Mouse (Mus musculus): ENCODE results near the gene Rae1. TPM values are rescaled to one million over a fixed set of nuclear protein-coding genes. Genes with fewer than 3 reads are reported as not detected.
A peak's percentile ranks its signal among the peaks of the same experiment; 100 is the strongest.

The Rae1 gene
- polyA plus RNA-seq, 1 experiment from 2014 or later, result 148 TPM

- ATAC-seq (ENCODE audit: insufficient number of reproducible peaks, insufficient read depth, low FRiP score, low TSS enrichment, low read depth), result no peak
- no peak overlapping the region for H3K27ac ChIP-seq
Observed at GRCm38 (mm10) chr2:173050604-173051382, 50.9 kb downstream of the Rae1 start.

GRCm38 (mm10) chr2:173052881-173053280, 53.0 kb downstream of the Rae1 start:
- no peak for ATAC-seq (ENCODE audit: insufficient number of reproducible peaks, insufficient read depth, low FRiP score, low TSS enrichment, low read depth)
- Histone ChIP-seq H3K9me3 (no peaks in the 10 kb centered on the region), H3K9ac (no peak overlapping the region), H3K4me1 (peaks cover 19% of the 10 kb centered on the region), H3K36me3 (no peaks in the 10 kb centered on the region), H3K27me3 (no peaks in the 10 kb centered on the region), H3K27ac (no peak overlapping the region), H3K4me2 (no peak overlapping the region), H3K4me3 (no peak overlapping the region)
- WGBS, result 83% methylated on average over 8 of the region's 8 CpGs

More at GRCm38 (mm10) chr2:173050604-173051382, 50.9 kb downstream of the Rae1 start:
- no peak overlapping the region for H3K4me2 ChIP-seq
- H3K4me1 ChIP-seq, result peaks cover 18% of the 10 kb centered on the region
- WGBS, result 32% methylated on average over 8 of the region's 8 CpGs
- no peak overlapping the region for H3K4me3 ChIP-seq
- no peaks in the 10 kb centered on the region for H3K36me3 ChIP-seq
- no peak overlapping the region for H3K9ac ChIP-seq
- H3K27me3 ChIP-seq, result no peaks in the 10 kb centered on the region
- H3K9me3 ChIP-seq, result no peaks in the 10 kb centered on the region

- WGBS, result 72% methylated on average over 6 of the region's 6 CpGs
Observed at GRCm38 (mm10) chr2:173053846-173054245, 53.9 kb downstream of the Rae1 start.

GRCm38 (mm10) chr2:173056303-173056881, 56.5 kb downstream of the Rae1 start:
- H3K27me3 ChIP-seq, result no peaks in the 10 kb centered on the region
- H3K27ac ChIP-seq, result no peak overlapping the region
- no peak overlapping the region for H3K4me2 ChIP-seq
- WGBS, result 80% methylated on average over 10 of the region's 10 CpGs
- H3K9ac ChIP-seq, result no peak overlapping the region
- no peaks in the 10 kb centered on the region for H3K36me3 ChIP-seq
- H3K4me1 ChIP-seq, result peaks cover 14% of the 10 kb centered on the region
- no peaks in the 10 kb centered on the region for H3K9me3 ChIP-seq
- no peak overlapping the region for H3K4me3 ChIP-seq
- ATAC-seq (ENCODE audit: insufficient number of reproducible peaks, insufficient read depth, low FRiP score, low TSS enrichment, low read depth), result no peak

More at GRCm38 (mm10) chr2:173053846-173054245, 53.9 kb downstream of the Rae1 start:
- Histone ChIP-seq H3K4me3 (no peak overlapping the region), H3K27ac (no peak overlapping the region), H3K4me2 (no peak overlapping the region), H3K27me3 (no peaks in the 10 kb centered on the region), H3K36me3 (no peaks in the 10 kb centered on the region), H3K9ac (no peak overlapping the region), H3K4me1 (peaks cover 27% of the 10 kb centered on the region), H3K9me3 (no peaks in the 10 kb centered on the region)
- ATAC-seq (ENCODE audit: insufficient number of reproducible peaks, insufficient read depth, low FRiP score, low TSS enrichment, low read depth), result no peak

- Histone ChIP-seq H3K27me3 (no peaks in the 10 kb centered on the region), H3K27ac (no peak overlapping the region), H3K9ac (no peak overlapping the region), H3K4me1 (peaks cover 14% of the 10 kb centered on the region), H3K4me2 (no peak overlapping the region), H3K4me3 (no peak overlapping the region), H3K36me3 (no peaks in the 10 kb centered on the region), H3K9me3 (no peaks in the 10 kb centered on the region)
- ATAC-seq (ENCODE audit: insufficient number of reproducible peaks, insufficient read depth, low FRiP score, low TSS enrichment, low read depth), result no peak
- WGBS, result 79% methylated on average over 11 of the region's 11 CpGs
Observed at GRCm38 (mm10) chr2:173056882-173057315, 57.0 kb downstream of the Rae1 start.

DNA sequence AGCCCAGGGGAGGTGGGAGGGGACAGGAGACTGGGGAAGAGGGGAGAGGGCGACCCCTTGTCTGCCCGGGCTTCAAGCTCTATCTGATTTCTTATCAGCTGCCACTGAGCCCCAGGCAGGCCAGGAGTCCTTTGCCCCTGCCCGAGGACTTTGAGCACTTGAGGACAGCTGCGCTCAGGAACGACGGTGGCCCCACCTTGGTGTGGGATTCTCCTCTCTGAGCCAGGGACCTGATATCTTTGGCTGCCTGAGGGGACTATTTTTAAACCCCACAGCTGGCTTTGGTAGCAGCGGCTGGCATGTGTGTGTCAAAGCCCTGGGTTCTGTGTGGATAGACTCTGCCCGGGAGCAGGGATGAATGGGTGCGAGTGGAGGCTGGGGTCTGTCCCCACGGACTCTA, 57.7 kb downstream of the Rae1 start:
- H3K9me3 ChIP-seq, result no peaks in the 10 kb centered on the region
- H3K27me3 ChIP-seq, result no peaks in the 10 kb centered on the region
- H3K27ac ChIP-seq, result no peak overlapping the region
- 39% methylated on average over 10 of the region's 10 CpGs for WGBS
- H3K36me3 ChIP-seq, result no peaks in the 10 kb centered on the region
- no peak for ATAC-seq (ENCODE audit: insufficient number of reproducible peaks, insufficient read depth, low FRiP score, low TSS enrichment, low read depth)
- H3K4me2 ChIP-seq, result no peak overlapping the region
- peaks cover 14% of the 10 kb centered on the region for H3K4me1 ChIP-seq
- H3K9ac ChIP-seq, result no peak overlapping the region
- no peak overlapping the region for H3K4me3 ChIP-seq

GRCm38 (mm10) chr2:173058263-173058662, 58.3 kb downstream of the Rae1 start:
- Histone ChIP-seq H3K4me2 (no peak overlapping the region), H3K4me3 (no peak overlapping the region), H3K4me1 (peaks cover 14% of the 10 kb centered on the region), H3K27me3 (no peaks in the 10 kb centered on the region), H3K36me3 (no peaks in the 10 kb centered on the region), H3K27ac (no peak overlapping the region), H3K9ac (0 out of 2 replicates have a peak overlapping the region, but pooled peaks have one; percentile 36), H3K9me3 (no peaks in the 10 kb centered on the region)
- no peak for ATAC-seq (ENCODE audit: insufficient number of reproducible peaks, insufficient read depth, low FRiP score, low TSS enrichment, low read depth)
- 32% methylated on average over 11 of the region's 11 CpGs for WGBS

DNA sequence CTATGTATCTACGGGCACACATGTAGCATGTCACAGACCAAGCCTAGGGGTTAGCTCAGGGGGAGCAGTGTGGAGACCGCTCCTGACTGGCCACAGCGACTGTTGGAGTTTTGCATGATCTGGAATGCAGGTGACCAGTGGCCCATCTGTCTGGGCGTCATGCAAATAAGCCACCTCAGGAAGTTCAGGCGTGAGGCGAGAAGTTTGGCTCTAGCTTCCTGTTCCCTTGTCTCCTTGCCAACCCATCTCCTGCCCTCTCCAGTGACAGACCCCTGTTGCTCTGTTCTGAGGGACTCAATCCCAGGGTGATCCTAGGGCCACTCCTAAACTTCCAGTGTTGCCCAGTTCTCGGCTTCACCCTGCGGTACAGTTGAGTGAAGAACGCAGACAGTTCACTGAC, 60.5 kb downstream of the Rae1 start:
- no peaks in the 10 kb centered on the region for H3K9me3 ChIP-seq
- peaks cover 14% of the 10 kb centered on the region for H3K4me1 ChIP-seq
- no peak for ATAC-seq (ENCODE audit: insufficient number of reproducible peaks, insufficient read depth, low FRiP score, low TSS enrichment, low read depth)
- H3K4me3 ChIP-seq, result no peak overlapping the region
- H3K9ac ChIP-seq, result no peak overlapping the region
- no peak overlapping the region for H3K4me2 ChIP-seq
- no peaks in the 10 kb centered on the region for H3K36me3 ChIP-seq
- H3K27me3 ChIP-seq, result no peaks in the 10 kb centered on the region
- H3K27ac ChIP-seq, result no peak overlapping the region
- WGBS, result 85% methylated on average over 9 of the region's 9 CpGs

- no peaks in the 10 kb centered on the region for H3K27me3 ChIP-seq
- ATAC-seq (ENCODE audit: insufficient number of reproducible peaks, insufficient read depth, low FRiP score, low TSS enrichment, low read depth), result no peak
- no peak overlapping the region for H3K9ac ChIP-seq
- no peak overlapping the region for H3K27ac ChIP-seq
- WGBS, result 72% methylated on average over 15 of the region's 15 CpGs
- H3K36me3 ChIP-seq, result no peaks in the 10 kb centered on the region
- no peaks in the 10 kb centered on the region for H3K9me3 ChIP-seq
- no peak overlapping the region for H3K4me2 ChIP-seq
- H3K4me3 ChIP-seq, result no peak overlapping the region
- peaks cover 14% of the 10 kb centered on the region for H3K4me1 ChIP-seq
Observed at GRCm38 (mm10) chr2:173061443-173062351, 61.8 kb downstream of the Rae1 start.

DNA sequence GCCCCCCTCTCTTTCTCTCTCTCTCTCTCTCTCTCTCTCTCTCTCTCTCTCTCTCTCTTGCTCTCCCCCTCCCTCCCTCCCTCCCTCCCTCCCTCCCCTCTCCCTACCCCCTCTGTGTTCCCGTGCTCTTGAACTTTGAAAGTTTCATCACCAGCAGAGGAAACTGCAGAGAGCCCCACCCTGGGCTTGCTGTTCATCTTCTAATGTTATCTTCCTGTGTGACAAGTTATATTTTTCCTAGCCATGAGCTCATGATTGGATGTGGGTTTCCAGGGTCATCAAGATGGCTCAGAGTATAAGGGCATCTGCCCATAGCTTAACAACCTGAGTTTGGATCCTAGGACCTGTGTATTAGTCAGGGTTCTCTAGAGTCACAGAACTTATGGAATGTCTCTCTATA, 63.3 kb downstream of the Rae1 start:
- Histone ChIP-seq H3K36me3 (no peaks in the 10 kb centered on the region), H3K4me3 (no peak overlapping the region), H3K27me3 (no peaks in the 10 kb centered on the region), H3K9me3 (peaks cover 1% of the 10 kb centered on the region; the same call in 1 of the 2 replicates), H3K9ac (no peak overlapping the region), H3K4me1 (peaks cover 4% of the 10 kb centered on the region), H3K27ac (no peak overlapping the region), H3K4me2 (no peak overlapping the region)
- 60% methylated on average over 1 of the region's 1 CpGs for WGBS
- no peak for ATAC-seq (ENCODE audit: insufficient number of reproducible peaks, insufficient read depth, low FRiP score, low TSS enrichment, low read depth)

GRCm38 (mm10) chr2:173064864-173065263, 64.9 kb downstream of the Rae1 start:
- Histone ChIP-seq H3K4me1 (no peaks in the 10 kb centered on the region), H3K9ac (no peak overlapping the region), H3K9me3 (peaks cover 6% of the 10 kb centered on the region), H3K27ac (no peak overlapping the region), H3K27me3 (no peaks in the 10 kb centered on the region), H3K4me3 (no peak overlapping the region), H3K36me3 (no peaks in the 10 kb centered on the region), H3K4me2 (no peak overlapping the region)
- ATAC-seq (ENCODE audit: insufficient number of reproducible peaks, insufficient read depth, low FRiP score, low TSS enrichment, low read depth), result no peak
- whole genome bisulfite sequencing, result 87% methylated on average over 2 of the region's 2 CpGs
